Mouse (Mus musculus) liver, adult (tissue): ENCODE results near the gene Ppp1cc.

ENCODE experiments used
- GATA4 ChIP-seq: IDR thresholded peaks from 2 replicates; pipeline ENCODE4 v1.6.1; 2014; ENCODE audit warnings: mild to moderate bottlenecking, low read length; ENCODE audit not compliant: insufficient replicate concordance

Ppp1cc gene

GRCm38 (mm10) chr5:122184283-122184806, 26.3 kb downstream of the Ppp1cc start:
- no peak for TF ChIP-seq GATA4

GRCm38 (mm10) chr5:122189115-122189514, 31.0 kb downstream of the Ppp1cc start:
- no peak for TF ChIP-seq GATA4

- no peak for TF ChIP-seq GATA4
Observed at GRCm38 (mm10) chr5:122190465-122190864, 32.4 kb downstream of the Ppp1cc start.

GRCm38 (mm10) chr5:122191269-122192063, 33.4 kb downstream of the Ppp1cc start:
- TF ChIP-seq GATA4, result no peak

- TF ChIP-seq GATA4, result no peak
Observed at GRCm38 (mm10) chr5:122192347-122192746, 34.3 kb downstream of the Ppp1cc start.

- TF ChIP-seq GATA4, result no peak
Observed at GRCm38 (mm10) chr5:122200872-122201271, 42.8 kb downstream of the Ppp1cc start.

GRCm38 (mm10) chr5:122201904-122202303, 43.8 kb downstream of the Ppp1cc start:
- TF ChIP-seq GATA4, result no peak

- no peak for TF ChIP-seq GATA4
Observed at GRCm38 (mm10) chr5:122204180-122204579, 46.1 kb downstream of the Ppp1cc start.

- no peak for TF ChIP-seq GATA4
Observed at GRCm38 (mm10) chr5:122206475-122206874, 48.4 kb downstream of the Ppp1cc start, which contains the start of gene Hvcn1. Gene Hvcn1 (plus strand): TSS chr5:122206804.

GRCm38 (mm10) chr5:122208909-122209308, 50.8 kb downstream of the Ppp1cc start:
- no peak for TF ChIP-seq GATA4

GRCm38 (mm10) chr5:122209591-122210368, 51.7 kb downstream of the Ppp1cc start:
- TF ChIP-seq GATA4, result peak; percentile 12; the same call in 1 of the 2 replicates

- no peak for TF ChIP-seq GATA4
Observed at GRCm38 (mm10) chr5:122210890-122211289, 52.8 kb downstream of the Ppp1cc start.

- no peak for TF ChIP-seq GATA4
Observed at GRCm38 (mm10) chr5:122212125-122212524, 54.0 kb downstream of the Ppp1cc start.

- TF ChIP-seq GATA4, result no peak
Observed at GRCm38 (mm10) chr5:122213861-122214260, 55.8 kb downstream of the Ppp1cc start.

- no peak for TF ChIP-seq GATA4
Observed at GRCm38 (mm10) chr5:122217636-122218035, 59.6 kb downstream of the Ppp1cc start.
